Mouse (Mus musculus): ENCODE results near the gene Atcay. TPM values are rescaled to one million over a fixed set of nuclear protein-coding genes. Genes with fewer than 3 reads are reported as not detected.

Gene Atcay
- polyA plus RNA-seq, 1 experiment from 2014 or later = 1.1 TPM

DNA sequence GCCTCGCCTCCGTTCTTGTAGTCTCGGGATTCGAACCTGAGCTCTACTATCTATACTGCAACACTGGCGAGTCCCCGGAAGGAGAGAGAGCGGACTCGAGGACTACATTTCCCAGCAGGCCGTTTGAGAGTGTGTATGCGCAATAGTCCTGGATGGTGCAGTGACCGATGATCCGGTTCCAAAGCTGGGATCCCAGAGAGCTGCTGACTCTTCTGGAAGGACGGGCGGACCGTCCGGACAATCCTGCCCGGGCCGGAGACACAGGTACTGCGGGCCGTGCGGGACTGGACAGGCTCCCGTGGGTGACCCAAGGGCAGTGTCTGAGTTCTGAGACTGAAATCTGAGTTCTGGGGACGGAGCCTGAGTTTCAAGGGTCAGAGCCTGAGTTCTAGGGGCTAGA lies 37.4 kb upstream of the Atcay start:
- no peak for TF ChIP-seq CTCF (IDR thresholded peaks at IDR 0.05; ENCODE audit: low read depth)
- Histone ChIP-seq H3K4me2 (replicated peaks; ENCODE audit: low read depth) (peak overlapping the region; percentile 67), H3K4me3 (ENCODE audit: low read depth, low read length) (peak overlapping the region; percentile 49), H3K27ac (ENCODE audit: low read depth, low read length) (peak overlapping the region; percentile 54), H3K4me1 (replicated peaks; ENCODE audit: control insufficient read depth, insufficient read depth, low read length) (0 out of 2 replicates have a peak, but pooled peaks cover 4% of the 10 kb centered on the region), H3K36me3 (ENCODE audit: control insufficient read depth, insufficient read depth) (peaks cover 48% of the 10 kb centered on the region), H3K9me3 (ENCODE audit: control insufficient read depth) (no peaks in the 10 kb centered on the region), H3K27me3 (replicated peaks; ENCODE audit: control insufficient read depth, insufficient read depth, low read length) (no peaks in the 10 kb centered on the region), H3K9ac (ENCODE audit: low read depth, low read length) (peak overlapping the region; percentile 59)
- 2% methylated on average over 23 of the region's 23 CpGs for WGBS
- peak; percentile 47 for ATAC-seq

DNA sequence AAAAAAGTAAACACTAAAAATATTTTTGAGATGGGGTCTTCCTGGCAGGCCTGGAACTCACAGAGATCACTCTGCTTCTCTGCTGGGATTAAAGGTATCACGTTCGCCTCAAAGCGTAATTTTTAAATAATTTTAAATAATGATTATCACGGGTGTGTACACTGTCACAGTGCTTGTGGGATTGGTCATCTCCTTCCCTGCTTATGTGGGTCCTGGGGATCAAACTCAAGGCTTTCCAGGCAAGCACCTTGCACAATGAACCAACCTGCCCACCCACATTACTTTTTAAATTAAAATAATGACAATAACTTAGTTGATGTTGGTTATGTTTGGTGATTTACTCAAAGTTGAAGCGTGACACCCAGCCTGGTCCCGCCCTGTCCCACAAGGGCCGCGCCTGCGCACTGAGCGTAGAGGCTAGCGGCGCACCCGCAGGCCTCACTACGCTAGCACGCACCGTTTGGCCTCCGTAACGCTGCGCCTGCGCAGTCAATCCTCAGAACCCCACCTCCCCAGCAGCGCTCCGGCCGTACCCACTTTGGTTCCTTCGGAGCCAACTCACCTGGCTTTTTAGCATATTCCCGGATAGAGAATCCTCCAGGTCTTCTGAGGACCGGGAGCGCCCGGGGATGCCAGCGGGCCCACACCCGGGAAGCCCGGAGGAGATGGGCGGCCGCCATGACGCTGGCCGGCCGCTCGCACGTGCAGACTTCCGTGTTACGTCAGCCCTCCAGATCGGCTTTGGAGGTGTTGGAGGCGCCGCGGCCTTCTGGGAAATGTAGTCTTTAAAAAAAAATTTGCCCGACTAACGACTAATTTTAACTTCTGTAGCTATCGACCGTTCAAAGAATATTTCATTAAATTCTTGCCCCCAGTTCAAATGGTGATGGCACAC lies 35.8 kb upstream of the Atcay start, which contains the start of the genes Mrpl54 and Apba3:
TSS of gene Mrpl54 (minus strand) at position 724 of the 895 bp plus-strand sequence.
TSS of gene Apba3 (plus strand) at position 750 of the 895 bp plus-strand sequence.
- TF ChIP-seq CTCF (IDR thresholded peaks at IDR 0.05; ENCODE audit: low read depth) = no peak
- H3K9ac ChIP-seq (ENCODE audit: low read depth, low read length) = peak within 1 kb of the TSS; percentile 53
- H3K36me3 ChIP-seq (ENCODE audit: control insufficient read depth, insufficient read depth) = peaks cover 39% of the 10 kb centered on the region
- under 1% methylated on average over 48 of the region's 48 CpGs for WGBS
- peak within 1 kb of the TSS; percentile 65 for H3K4me2 ChIP-seq (replicated peaks; ENCODE audit: low read depth)
- peak; percentile 89 for ATAC-seq
- H3K27ac ChIP-seq (ENCODE audit: low read depth, low read length) = peak within 1 kb of the TSS; percentile 43; the same call in 1 of the 2 replicates
- 0 out of 2 replicates have a peak, but pooled peaks cover 4% of the 10 kb centered on the region for H3K4me1 ChIP-seq (replicated peaks; ENCODE audit: control insufficient read depth, insufficient read depth, low read length)
- H3K9me3 ChIP-seq (ENCODE audit: control insufficient read depth) = no peaks in the 10 kb centered on the region
- H3K27me3 ChIP-seq (replicated peaks; ENCODE audit: control insufficient read depth, insufficient read depth, low read length) = no peaks in the 10 kb centered on the region
- peak within 1 kb of the TSS; percentile 54 for H3K4me3 ChIP-seq (ENCODE audit: low read depth, low read length)

DNA sequence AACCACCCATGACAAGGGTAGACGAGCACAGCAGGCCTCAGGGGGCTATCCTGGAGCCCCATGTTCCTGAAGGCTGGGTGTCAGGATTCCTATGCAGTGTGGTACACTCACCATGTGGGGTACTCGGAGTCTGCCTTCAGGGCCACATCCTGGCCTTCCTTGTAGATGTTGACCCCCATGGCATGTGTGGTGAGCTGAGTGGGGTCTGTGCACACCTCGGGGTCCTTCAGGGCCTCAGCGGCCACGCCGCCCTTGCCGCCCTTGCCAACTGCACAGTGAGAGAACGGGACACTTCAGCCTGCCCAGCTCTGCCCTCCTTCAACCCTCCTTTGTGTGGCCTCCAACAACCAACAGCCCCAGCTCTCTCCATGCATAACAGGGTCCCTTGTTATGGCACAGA lies 34.9 kb upstream of the Atcay start:
- peak overlapping the region; percentile 65 for H3K4me2 ChIP-seq (replicated peaks; ENCODE audit: low read depth)
- H3K27ac ChIP-seq (ENCODE audit: low read depth, low read length) = no peak overlapping the region
- no peak for ATAC-seq
- TF ChIP-seq CTCF (IDR thresholded peaks at IDR 0.05; ENCODE audit: low read depth) = no peak
- no peaks in the 10 kb centered on the region for H3K27me3 ChIP-seq (replicated peaks; ENCODE audit: control insufficient read depth, insufficient read depth, low read length)
- 95% methylated on average over 8 of the region's 8 CpGs for WGBS
- peaks cover 31% of the 10 kb centered on the region for H3K36me3 ChIP-seq (ENCODE audit: control insufficient read depth, insufficient read depth)
- H3K4me1 ChIP-seq (replicated peaks; ENCODE audit: control insufficient read depth, insufficient read depth, low read length) = 0 out of 2 replicates have a peak, but pooled peaks cover 4% of the 10 kb centered on the region
- H3K9me3 ChIP-seq (ENCODE audit: control insufficient read depth) = peaks cover under 1% of the 10 kb centered on the region; the same call in 1 of the 2 replicates
- peak overlapping the region; percentile 23; the same call in 1 of the 2 replicates for H3K9ac ChIP-seq (ENCODE audit: low read depth, low read length)
- H3K4me3 ChIP-seq (ENCODE audit: low read depth, low read length) = no peak overlapping the region

DNA sequence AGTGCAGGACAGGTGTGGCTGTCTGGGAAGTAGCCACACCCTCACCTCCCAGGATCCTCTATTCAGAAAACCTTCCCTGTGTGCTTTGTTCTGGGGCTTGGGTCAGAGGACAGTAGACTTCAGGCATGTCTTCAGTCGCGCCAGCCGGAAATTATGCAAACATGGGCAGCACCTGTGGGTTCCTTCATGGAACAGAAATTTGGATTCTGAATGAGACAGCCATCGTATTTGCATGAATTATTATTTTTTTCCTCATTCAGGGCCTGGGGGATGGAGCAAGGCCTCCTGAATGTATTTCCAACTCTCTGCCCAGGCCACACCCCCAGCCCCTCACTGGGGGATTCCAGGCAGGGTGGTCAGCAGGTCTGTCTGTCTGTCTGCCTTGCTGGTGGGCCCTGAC lies 30.4 kb upstream of the Atcay start:
- Histone ChIP-seq H3K4me3 (ENCODE audit: low read depth, low read length) (no peak overlapping the region), H3K27ac (ENCODE audit: low read depth, low read length) (no peak overlapping the region), H3K36me3 (ENCODE audit: control insufficient read depth, insufficient read depth) (peaks cover 28% of the 10 kb centered on the region), H3K27me3 (replicated peaks; ENCODE audit: control insufficient read depth, insufficient read depth, low read length) (peaks cover 19% of the 10 kb centered on the region), H3K9me3 (ENCODE audit: control insufficient read depth) (peaks cover 3% of the 10 kb centered on the region; the same call in 1 of the 2 replicates), H3K4me1 (replicated peaks; ENCODE audit: control insufficient read depth, insufficient read depth, low read length) (no peaks in the 10 kb centered on the region), H3K9ac (ENCODE audit: low read depth, low read length) (no peak overlapping the region), H3K4me2 (replicated peaks; ENCODE audit: low read depth) (no peak overlapping the region)
- no peak for TF ChIP-seq CTCF (IDR thresholded peaks at IDR 0.05; ENCODE audit: low read depth)
- no peak for ATAC-seq
- 84% methylated on average over 4 of the region's 4 CpGs for WGBS

DNA sequence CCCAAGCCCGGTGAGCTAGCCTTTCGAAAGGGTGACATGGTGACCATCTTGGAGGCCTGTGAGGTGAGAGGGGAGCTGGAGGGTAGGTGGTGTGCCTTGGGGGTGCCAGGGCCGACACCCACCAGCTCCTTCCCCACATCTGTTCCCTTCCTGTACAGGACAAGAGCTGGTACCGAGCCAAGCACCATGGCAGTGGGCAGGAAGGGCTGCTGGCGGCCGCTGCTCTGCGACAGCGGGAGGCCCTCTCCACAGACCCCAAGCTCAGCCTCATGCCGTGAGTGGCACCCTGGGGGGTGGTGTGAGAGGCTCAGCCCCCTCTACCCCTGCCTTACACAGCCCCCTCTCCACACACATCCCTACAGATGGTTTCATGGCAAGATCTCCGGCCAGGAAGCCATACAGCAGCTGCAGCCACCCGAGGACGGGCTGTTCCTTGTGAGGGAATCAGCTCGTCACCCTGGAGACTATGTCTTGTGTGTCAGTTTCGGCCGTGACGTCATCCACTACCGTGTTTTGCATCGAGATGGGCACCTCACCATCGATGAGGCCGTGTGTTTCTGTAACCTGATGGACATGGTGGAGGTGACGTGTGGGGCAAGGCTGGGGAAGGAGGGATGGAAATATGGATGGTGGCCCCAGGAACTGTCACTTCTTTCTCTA lies 28.7 kb upstream of the Atcay start:
- peaks cover 26% of the 10 kb centered on the region for H3K27me3 ChIP-seq (replicated peaks; ENCODE audit: control insufficient read depth, insufficient read depth, low read length)
- WGBS = 37% methylated on average over 21 of the region's 21 CpGs
- no peak overlapping the region for H3K4me2 ChIP-seq (replicated peaks; ENCODE audit: low read depth)
- TF ChIP-seq CTCF (IDR thresholded peaks at IDR 0.05; ENCODE audit: low read depth) = no peak
- H3K36me3 ChIP-seq (ENCODE audit: control insufficient read depth, insufficient read depth) = peaks cover 19% of the 10 kb centered on the region
- H3K9me3 ChIP-seq (ENCODE audit: control insufficient read depth) = peaks cover 3% of the 10 kb centered on the region; the same call in 1 of the 2 replicates
- no peak overlapping the region for H3K4me3 ChIP-seq (ENCODE audit: low read depth, low read length)
- ATAC-seq = no peak
- no peak overlapping the region for H3K9ac ChIP-seq (ENCODE audit: low read depth, low read length)
- no peak overlapping the region for H3K27ac ChIP-seq (ENCODE audit: low read depth, low read length)
- no peaks in the 10 kb centered on the region for H3K4me1 ChIP-seq (replicated peaks; ENCODE audit: control insufficient read depth, insufficient read depth, low read length)
